Mouse (Mus musculus): ENCODE data around the gene Grik2. TPM values are rescaled to one million over a fixed set of nuclear protein-coding genes. Genes with fewer than 3 reads are reported as not detected.
"Not testable (repeated sequence)": the region's sequence is repeated elsewhere in the genome, so short reads cannot be mapped to it uniquely, and the experiment has no call there.

Grik2 gene
- polyA plus RNA-seq, 1 experiment from 2014 or later, result 1.8 TPM

DNA sequence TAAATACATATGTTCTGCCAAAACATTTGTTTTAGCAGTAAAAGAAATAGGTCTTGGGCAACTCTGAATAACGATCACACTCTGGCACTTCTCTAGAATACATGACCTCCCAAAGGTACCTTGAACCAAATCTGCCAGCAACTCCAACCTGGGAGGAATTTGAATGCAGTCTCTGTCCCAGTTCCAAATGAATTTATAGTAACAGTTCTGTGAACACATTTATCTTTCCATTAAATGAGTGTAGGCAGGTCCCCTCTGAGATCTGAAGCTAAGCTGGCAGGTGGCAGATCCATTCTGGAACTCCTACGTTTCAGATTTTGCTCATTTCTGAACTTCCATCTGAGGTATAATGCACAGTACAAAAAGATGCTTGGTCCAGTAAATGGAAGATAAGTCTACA, 352.3 kb downstream of the Grik2 start:
- no peaks in the 10 kb centered on the region for H3K4me1 ChIP-seq (replicated peaks; ENCODE audit: insufficient read depth, low read length)
- H3K4me3 ChIP-seq (replicated peaks; ENCODE audit: low read depth, low read length), result no peak overlapping the region
- no peak overlapping the region for H3K4me2 ChIP-seq (ENCODE audit: low read length)
- WGBS, result 80% methylated on average over 2 of the region's 2 CpGs
- no peak overlapping the region for H3K9ac ChIP-seq (ENCODE audit: low read depth, low read length)
- no peak overlapping the region for H3K27ac ChIP-seq
- no peaks in the 10 kb centered on the region for H3K9me3 ChIP-seq (replicated peaks; ENCODE audit: low read length)
- TF ChIP-seq CTCF (IDR thresholded peaks at IDR 0.05; ENCODE audit: low read depth), result no peak
- DNase-seq (ENCODE audit: low spot score), result no peak
- no peaks in the 10 kb centered on the region for H3K27me3 ChIP-seq (ENCODE audit: insufficient read depth, low read length)
- no peak for ATAC-seq (replicated peaks; ENCODE audit: low FRiP score, low read depth)
- H3K36me3 ChIP-seq (ENCODE audit: insufficient read depth, low read length), result no peaks in the 10 kb centered on the region

- H3K9ac ChIP-seq (ENCODE audit: low read depth, low read length), result no peak overlapping the region
- H3K4me3 ChIP-seq (replicated peaks; ENCODE audit: low read depth, low read length), result no peak overlapping the region
- H3K9me3 ChIP-seq (replicated peaks; ENCODE audit: low read length), result no peaks in the 10 kb centered on the region
- H3K27me3 ChIP-seq (ENCODE audit: insufficient read depth, low read length), result no peaks in the 10 kb centered on the region
- TF ChIP-seq CTCF (IDR thresholded peaks at IDR 0.05; ENCODE audit: low read depth), result no peak
- WGBS, result 68% methylated on average over 2 of the region's 2 CpGs
- no peak overlapping the region for H3K27ac ChIP-seq
- no peaks in the 10 kb centered on the region for H3K36me3 ChIP-seq (ENCODE audit: insufficient read depth, low read length)
- no peaks in the 10 kb centered on the region for H3K4me1 ChIP-seq (replicated peaks; ENCODE audit: insufficient read depth, low read length)
- ATAC-seq (replicated peaks; ENCODE audit: low FRiP score, low read depth) (no peak), DNase-seq (ENCODE audit: low spot score) (no peak)
- no peak overlapping the region for H3K4me2 ChIP-seq (ENCODE audit: low read length)
Observed at GRCm38 (mm10) chr10:49432825-49433224, 355.7 kb downstream of the Grik2 start.

GRCm38 (mm10) chr10:49417206-49417605, 371.4 kb downstream of the Grik2 start:
- not testable (repeated sequence) for H3K9ac ChIP-seq (ENCODE audit: low read depth, low read length); H3K27me3 ChIP-seq (ENCODE audit: insufficient read depth, low read length); H3K4me1 ChIP-seq (replicated peaks; ENCODE audit: insufficient read depth, low read length); H3K27ac ChIP-seq; ATAC-seq (replicated peaks; ENCODE audit: low FRiP score, low read depth); H3K36me3 ChIP-seq (ENCODE audit: insufficient read depth, low read length); H3K9me3 ChIP-seq (replicated peaks; ENCODE audit: low read length); DNase-seq (ENCODE audit: low spot score); H3K4me2 ChIP-seq (ENCODE audit: low read length); H3K4me3 ChIP-seq (replicated peaks; ENCODE audit: low read depth, low read length)
- 93% methylated on average over 1 of the region's 1 CpGs for WGBS

DNA sequence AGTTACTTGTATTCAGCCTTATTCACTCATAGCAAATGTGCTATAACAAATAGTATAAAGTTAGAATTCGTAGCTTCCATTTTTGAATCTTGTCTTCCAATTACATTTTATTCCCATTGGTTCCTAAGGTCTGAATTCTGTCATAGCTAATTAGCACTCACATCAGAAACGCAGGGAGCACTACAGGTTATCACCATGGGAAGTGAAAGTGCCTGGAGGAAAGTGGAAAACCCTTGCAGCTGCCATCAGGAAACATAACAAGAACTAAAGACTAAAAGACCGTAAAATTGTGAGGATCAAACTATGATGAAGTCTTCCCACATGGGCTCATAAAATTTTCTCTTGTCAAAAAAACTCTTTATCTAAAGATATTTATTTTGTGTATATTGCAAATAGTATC, 405.6 kb downstream of the Grik2 start:
- no peak for DNase-seq (ENCODE audit: low spot score)

DNA sequence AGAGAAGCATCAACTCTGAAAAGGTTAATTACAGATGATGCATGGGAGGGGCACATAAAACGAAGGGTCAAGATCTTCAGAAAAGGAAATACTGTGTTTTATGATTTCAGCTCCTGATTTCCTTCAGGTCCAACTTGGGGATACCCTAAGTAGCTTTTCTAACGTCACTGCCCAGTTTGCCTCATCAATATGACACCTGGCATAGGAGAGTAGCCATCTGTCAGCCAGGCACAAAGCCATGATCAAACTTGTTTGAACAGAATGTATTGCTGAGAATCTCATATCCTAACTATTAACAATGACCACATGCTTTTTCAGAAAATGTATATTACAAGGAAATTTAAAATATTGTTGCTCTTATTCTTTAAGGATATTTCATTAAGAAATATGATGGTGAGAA, 406.7 kb downstream of the Grik2 start:
- Histone ChIP-seq H3K9ac (ENCODE audit: low read depth, low read length) (no peak overlapping the region), H3K4me1 (replicated peaks; ENCODE audit: insufficient read depth, low read length) (no peaks in the 10 kb centered on the region), H3K27me3 (ENCODE audit: insufficient read depth, low read length) (no peaks in the 10 kb centered on the region), H3K36me3 (ENCODE audit: insufficient read depth, low read length) (no peaks in the 10 kb centered on the region), H3K4me2 (ENCODE audit: low read length) (no peak overlapping the region), H3K9me3 (replicated peaks; ENCODE audit: low read length) (no peaks in the 10 kb centered on the region), H3K4me3 (replicated peaks; ENCODE audit: low read depth, low read length) (no peak overlapping the region), H3K27ac (no peak overlapping the region)
- no peak for DNase-seq (ENCODE audit: low spot score)
- no peak for TF ChIP-seq CTCF (IDR thresholded peaks at IDR 0.05; ENCODE audit: low read depth)
- ATAC-seq (replicated peaks; ENCODE audit: low FRiP score, low read depth), result no peak
- WGBS, result 53% methylated on average over 2 of the region's 2 CpGs

More for the DNA sequence above, 405.6 kb downstream of the Grik2 start:
- H3K9me3 ChIP-seq (replicated peaks; ENCODE audit: low read length), result no peaks in the 10 kb centered on the region
- H3K27ac ChIP-seq, result no peak overlapping the region
- H3K4me1 ChIP-seq (replicated peaks; ENCODE audit: insufficient read depth, low read length), result no peaks in the 10 kb centered on the region
- ATAC-seq (replicated peaks; ENCODE audit: low FRiP score, low read depth), result no peak
- no peak overlapping the region for H3K9ac ChIP-seq (ENCODE audit: low read depth, low read length)
- no peaks in the 10 kb centered on the region for H3K27me3 ChIP-seq (ENCODE audit: insufficient read depth, low read length)
- no peaks in the 10 kb centered on the region for H3K36me3 ChIP-seq (ENCODE audit: insufficient read depth, low read length)
- 75% methylated on average over 3 of the region's 3 CpGs for WGBS
- H3K4me3 ChIP-seq (replicated peaks; ENCODE audit: low read depth, low read length), result no peak overlapping the region
- no peak for TF ChIP-seq CTCF (IDR thresholded peaks at IDR 0.05; ENCODE audit: low read depth)
- H3K4me2 ChIP-seq (ENCODE audit: low read length), result no peak overlapping the region

DNA sequence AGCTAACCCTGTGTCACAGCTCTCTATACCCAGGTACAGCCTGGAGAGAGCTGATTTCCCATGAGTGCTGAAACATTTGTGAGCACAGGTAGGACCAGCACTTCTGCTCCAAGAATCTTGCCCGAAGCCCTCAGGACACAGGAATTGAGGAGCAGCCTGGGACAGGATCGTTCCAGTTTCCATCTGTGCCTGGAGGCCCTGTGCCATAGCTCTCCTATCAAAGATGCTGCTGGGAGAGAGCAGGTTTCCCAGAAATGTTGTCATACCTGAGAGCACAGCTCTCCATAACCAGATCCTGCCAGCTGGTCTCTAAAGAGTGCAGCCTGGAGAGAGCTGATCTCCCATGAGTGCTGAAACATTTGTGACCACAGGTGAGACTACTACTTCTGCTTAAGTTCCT, 420.0 kb downstream of the Grik2 start:
- H3K27ac ChIP-seq, result no peak overlapping the region
- no peaks in the 10 kb centered on the region for H3K27me3 ChIP-seq (ENCODE audit: insufficient read depth, low read length)
- TF ChIP-seq CTCF (IDR thresholded peaks at IDR 0.05; ENCODE audit: low read depth), result no peak
- H3K4me1 ChIP-seq (replicated peaks; ENCODE audit: insufficient read depth, low read length), result no peaks in the 10 kb centered on the region
- no peak overlapping the region for H3K4me3 ChIP-seq (replicated peaks; ENCODE audit: low read depth, low read length)
- no peaks in the 10 kb centered on the region for H3K9me3 ChIP-seq (replicated peaks; ENCODE audit: low read length)
- no peaks in the 10 kb centered on the region for H3K36me3 ChIP-seq (ENCODE audit: insufficient read depth, low read length)
- no peak for DNase-seq (ENCODE audit: low spot score)
- H3K4me2 ChIP-seq (ENCODE audit: low read length), result no peak overlapping the region
- H3K9ac ChIP-seq (ENCODE audit: low read depth, low read length), result no peak overlapping the region
- no peak for ATAC-seq (replicated peaks; ENCODE audit: low FRiP score, low read depth)
- WGBS, result 86% methylated on average over 2 of the region's 2 CpGs

GRCm38 (mm10) chr10:49365262-49365661, 423.3 kb downstream of the Grik2 start:
- Histone ChIP-seq H3K27me3 (ENCODE audit: insufficient read depth, low read length) (no peaks in the 10 kb centered on the region), H3K27ac (no peak overlapping the region), H3K4me3 (replicated peaks; ENCODE audit: low read depth, low read length) (no peak overlapping the region), H3K4me1 (replicated peaks; ENCODE audit: insufficient read depth, low read length) (no peaks in the 10 kb centered on the region), H3K9ac (ENCODE audit: low read depth, low read length) (no peak overlapping the region), H3K9me3 (replicated peaks; ENCODE audit: low read length) (no peaks in the 10 kb centered on the region), H3K36me3 (ENCODE audit: insufficient read depth, low read length) (no peaks in the 10 kb centered on the region), H3K4me2 (ENCODE audit: low read length) (no peak overlapping the region)
- ATAC-seq (replicated peaks; ENCODE audit: low FRiP score, low read depth), result no peak
- no peak for DNase-seq (ENCODE audit: low spot score)
- no peak for TF ChIP-seq CTCF (IDR thresholded peaks at IDR 0.05; ENCODE audit: low read depth)

Measured in kidney, postnatal 0 days (tissue).